9 mouse cellular contexts compared by ENCODE assay signal in genomic region chr13:24942512-24943282, GRCm38 (mm10). TPM values are rescaled to one million over a fixed set of nuclear protein-coding genes. Genes with fewer than 3 reads are reported as not detected.
DNase-seq lines count a peak whose midpoint lies in the region.
"Had no signal": no experiment of that assay in that cellular context is flagged by ENCODE, and none has a peak within 500 bp of the region (broad histone marks: within the 10 kb centered on the region; RNA-seq: fewer than 3 reads in every experiment).

Gpld1 (plus strand) TSS chr13:24943152.

- peak; percentile 16 to 20 for DNase-seq in left cerebral cortex, adult 18-20 months (ENCODE audit: low spot score in 2 of 2)
- DNase-seq in left cerebral cortex, postnatal 4 days: no peak
- peak; percentile 18 for DNase-seq in NIH3T3 (ENCODE audit: low read depth)
- DNase-seq in cerebellum, adult 11 months: peak; percentile 28
- DNase-seq in layer of hippocampus, postnatal 25 days (ENCODE audit: extremely low spot score in 1 of 2, low spot score in 1 of 2): no peak
- no peak for DNase-seq in thymus, adult 18-20 months
- DNase-seq in heart, adult 9 months (ENCODE audit: low spot score in 2 of 2): no peak
- DNase-seq: gastrocnemius, postnatal 36 days; kidney, adult 18-20 months had no signal

- intact Hi-C loops in left cerebral cortex, postnatal 4 days (cut with DNase I): no loop called here

RNA-seq across cellular contexts. Expression of gene Gpld1, which starts in this region (rescaled TPM):
- 10 to 100 TPM; 19.5 to 22.3 TPM for total RNA-seq in left cerebral cortex, adult 18-20 months (2021)
- total RNA-seq in left cerebral cortex, postnatal 4 days (2021): 1 to 10 TPM; 2.9 to 3.0 TPM
- 10 to 100 TPM; 11.9 to 20.7 TPM for total RNA-seq in layer of hippocampus, postnatal 25 days (2021)

Comparison
In these comparisons a context has a peak if more than half of its experiments do, and no peak if none do; other contexts are left out.
1. DNase-seq: peak in left cerebral cortex, adult 18-20 months (2 of 2), NIH3T3 (single experiment) and cerebellum, adult 11 months (single experiment); none in left cerebral cortex, postnatal 4 days (single experiment), layer of hippocampus, postnatal 25 days (0 of 2), thymus, adult 18-20 months (0 of 2) and heart, adult 9 months (0 of 2).